Mouse (Mus musculus) lung, postnatal 0 days (tissue): Measurements from ENCODE around the gene Gpr141.

ENCODE experiments used
- CTCF ChIP-seq: IDR thresholded peaks from 2 replicates; pipeline ENCODE4 v1.5.1; 2016; ENCODE audit warnings: antibody characterized with exemption, mild to moderate bottlenecking
- EP300 ChIP-seq: IDR thresholded peaks from 2 replicates; pipeline ENCODE4 v1.6.1; 2016; ENCODE audit warnings: antibody characterized with exemption, mild to moderate bottlenecking, control low read depth

DNA sequence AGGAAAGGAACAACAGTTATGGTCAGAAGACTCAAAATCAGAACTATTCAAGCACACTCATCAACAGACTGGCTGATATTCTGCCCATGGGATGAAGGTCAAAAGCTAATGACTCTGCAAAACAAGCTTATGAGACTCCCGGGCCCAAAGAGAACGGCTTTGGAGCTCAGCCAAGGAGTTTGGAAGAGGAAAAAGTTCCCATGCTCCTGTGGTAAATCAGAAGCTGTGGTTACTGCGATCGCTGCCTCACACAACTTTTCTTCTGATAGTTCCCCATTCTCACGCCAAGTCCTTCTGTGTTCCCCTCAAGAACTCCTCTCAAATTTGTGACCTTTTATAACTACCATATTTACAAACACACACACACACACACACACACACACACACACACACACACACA, 105.1 kb downstream of the Gpr141 start:
- TF ChIP-seq EP300 (no peak), CTCF (no peak)
